Mouse (Mus musculus): ENCODE measurements around the gene Uvrag. TPM values are rescaled to one million over a fixed set of nuclear protein-coding genes. Genes with fewer than 3 reads are reported as not detected.

The Uvrag gene
- polyA plus RNA-seq, 1 experiment from 2014 or later = 14.5 TPM

DNA sequence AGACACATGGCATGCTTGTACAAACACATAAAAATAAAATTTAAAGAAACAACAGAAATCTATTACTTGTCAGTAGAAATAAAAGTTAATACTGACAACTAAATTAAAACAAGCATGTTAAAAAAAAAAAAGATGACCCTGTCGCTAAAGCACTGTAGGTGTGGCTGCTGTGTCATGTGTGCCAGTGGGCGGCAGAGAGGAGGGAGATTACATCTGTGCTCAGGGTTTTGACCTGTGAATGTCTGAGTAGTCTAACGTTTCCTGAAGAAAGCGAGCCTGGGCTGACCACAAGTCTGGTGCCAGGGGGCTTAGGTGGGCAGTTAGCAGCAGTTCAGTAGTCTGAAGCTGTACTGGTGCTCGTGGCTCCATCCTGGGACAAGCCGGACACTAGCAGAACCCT, 205.2 kb downstream of the Uvrag start:
- Histone ChIP-seq H3K36me3 (ENCODE audit: control insufficient read depth, insufficient read depth, low read length) (no peaks in the 10 kb centered on the region), H3K4me3 (ENCODE audit: low read depth, low read length) (no peak overlapping the region), H3K9ac (ENCODE audit: low read depth, low read length) (no peak overlapping the region), H3K27me3 (replicated peaks; ENCODE audit: control insufficient read depth, insufficient read depth, low read length) (no peaks in the 10 kb centered on the region), H3K9me3 (ENCODE audit: control insufficient read depth, low read length) (no peaks in the 10 kb centered on the region), H3K27ac (ENCODE audit: low read depth, low read length) (no peak overlapping the region), H3K4me2 (no peak overlapping the region), H3K4me1 (replicated peaks; ENCODE audit: control insufficient read depth, insufficient read depth, low read length) (peaks cover 5% of the 10 kb centered on the region; the same call in 1 of the 2 replicates)
- DNase-seq (ENCODE audit: low spot score) (no peak), ATAC-seq (replicated peaks; ENCODE audit: low FRiP score) (no peak)
- WGBS = 72% methylated on average over 6 of the region's 6 CpGs

DNA sequence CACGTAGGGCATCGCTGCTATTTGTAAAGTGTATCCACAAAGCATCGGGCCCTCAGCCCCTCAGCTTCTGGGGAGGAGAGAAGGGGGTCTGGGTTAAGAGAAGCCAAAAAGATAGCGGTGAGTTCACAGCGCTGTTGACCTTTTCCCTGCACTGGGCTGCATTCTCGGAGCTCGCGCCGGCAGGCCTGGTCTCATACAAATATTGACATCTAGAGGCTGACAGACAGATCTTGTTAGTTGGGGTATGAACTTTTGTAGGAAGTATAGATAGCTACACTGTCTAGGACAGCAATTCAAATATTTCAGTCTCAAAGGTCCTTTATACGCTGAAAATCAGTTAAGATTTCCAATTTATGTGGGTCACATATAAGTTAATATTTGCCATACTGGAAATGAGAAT, 205.7 kb downstream of the Uvrag start:
- Histone ChIP-seq H3K4me3 (ENCODE audit: low read depth, low read length) (no peak overlapping the region), H3K4me2 (no peak overlapping the region), H3K9ac (ENCODE audit: low read depth, low read length) (no peak overlapping the region), H3K27me3 (replicated peaks; ENCODE audit: control insufficient read depth, insufficient read depth, low read length) (no peaks in the 10 kb centered on the region), H3K4me1 (replicated peaks; ENCODE audit: control insufficient read depth, insufficient read depth, low read length) (peaks cover 5% of the 10 kb centered on the region; the same call in 1 of the 2 replicates), H3K9me3 (ENCODE audit: control insufficient read depth, low read length) (no peaks in the 10 kb centered on the region), H3K36me3 (ENCODE audit: control insufficient read depth, insufficient read depth, low read length) (no peaks in the 10 kb centered on the region), H3K27ac (ENCODE audit: low read depth, low read length) (no peak overlapping the region)
- DNase-seq (ENCODE audit: low spot score) (no peak), ATAC-seq (replicated peaks; ENCODE audit: low FRiP score) (no peak)
- 74% methylated on average over 10 of the region's 10 CpGs for WGBS

DNA sequence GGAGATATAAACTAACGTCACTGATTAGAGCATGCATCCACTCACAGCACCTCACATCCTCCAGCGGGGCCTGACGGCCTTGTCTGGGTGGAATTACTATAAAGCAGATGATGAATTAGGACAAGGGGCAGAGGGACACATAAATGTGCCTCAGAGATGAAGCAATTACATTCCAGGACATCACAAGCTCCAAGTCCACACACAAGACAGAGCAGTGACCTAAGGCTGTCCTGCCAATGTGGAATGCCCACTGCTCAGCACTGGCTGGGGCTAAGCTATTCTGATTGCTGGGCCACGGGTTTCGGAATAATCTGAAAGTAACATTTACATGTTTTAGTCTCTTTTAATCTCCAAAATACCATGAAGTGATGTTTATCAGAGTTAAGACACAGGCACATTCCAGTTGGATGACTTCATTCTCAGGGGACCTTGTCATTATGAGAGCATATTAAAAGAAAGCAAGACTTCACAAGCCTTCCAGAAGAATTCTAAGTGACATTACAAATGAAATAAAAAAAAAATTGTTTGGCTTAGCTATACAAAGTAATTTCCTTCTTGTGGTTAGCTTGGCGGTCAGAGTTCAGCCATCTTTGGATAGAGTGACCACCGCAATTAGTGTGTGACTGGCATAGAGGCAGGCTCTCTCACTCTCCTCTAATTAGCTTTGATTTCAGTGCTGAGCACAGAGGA, 212.5 kb downstream of the Uvrag start:
- 71% methylated on average over 7 of the region's 7 CpGs for WGBS
- Histone ChIP-seq H3K9ac (ENCODE audit: low read depth, low read length) (no peak overlapping the region), H3K4me1 (replicated peaks; ENCODE audit: control insufficient read depth, insufficient read depth, low read length) (no peaks in the 10 kb centered on the region; the same call in 1 of the 2 replicates)

DNA sequence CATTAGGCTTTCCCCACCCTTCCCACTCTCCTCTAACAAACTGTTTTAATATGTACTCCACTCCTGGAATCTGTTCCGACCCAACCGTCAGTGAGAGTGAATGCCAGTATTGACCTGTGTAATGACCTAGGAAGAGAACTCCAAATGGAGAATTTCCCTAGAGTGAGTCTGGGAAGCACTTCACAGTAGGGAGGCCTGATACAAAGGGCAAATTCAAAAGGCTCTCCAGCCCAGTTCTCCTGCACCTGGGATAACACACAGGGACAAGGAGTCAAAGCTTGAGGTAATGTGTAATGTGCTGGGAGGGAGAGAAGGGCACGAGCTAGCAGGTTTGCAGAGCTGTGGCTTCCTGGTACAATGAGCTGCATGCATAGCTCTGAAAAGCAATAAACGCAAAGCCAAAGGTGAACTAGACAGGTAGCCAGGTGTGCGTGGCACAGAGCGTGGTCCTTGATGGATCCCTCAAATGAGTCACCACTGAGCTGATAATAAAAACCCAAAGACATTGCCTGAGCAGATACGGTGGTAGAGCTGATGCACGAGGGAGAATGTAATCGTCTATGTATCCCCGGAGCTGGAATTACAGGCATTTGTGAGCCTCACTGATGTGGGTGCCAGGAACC, 213.9 kb downstream of the Uvrag start:
- Histone ChIP-seq H3K36me3 (ENCODE audit: control insufficient read depth, insufficient read depth, low read length) (no peaks in the 10 kb centered on the region), H3K4me3 (ENCODE audit: low read depth, low read length) (no peak overlapping the region), H3K4me1 (replicated peaks; ENCODE audit: control insufficient read depth, insufficient read depth, low read length) (no peaks in the 10 kb centered on the region; the same call in 1 of the 2 replicates), H3K9ac (ENCODE audit: low read depth, low read length) (no peak overlapping the region), H3K27me3 (replicated peaks; ENCODE audit: control insufficient read depth, insufficient read depth, low read length) (no peaks in the 10 kb centered on the region), H3K27ac (ENCODE audit: low read depth, low read length) (no peak overlapping the region), H3K9me3 (ENCODE audit: control insufficient read depth, low read length) (no peaks in the 10 kb centered on the region), H3K4me2 (no peak overlapping the region)
- no peak for ATAC-seq (replicated peaks; ENCODE audit: low FRiP score)
- WGBS = 91% methylated on average over 10 of the region's 10 CpGs
- no peak for DNase-seq (ENCODE audit: low spot score)

More for the DNA sequence above, 212.5 kb downstream of the Uvrag start:
- ATAC-seq (replicated peaks; ENCODE audit: low FRiP score) (no peak), DNase-seq (ENCODE audit: low spot score) (no peak)
- no peaks in the 10 kb centered on the region for H3K9me3 ChIP-seq (ENCODE audit: control insufficient read depth, low read length)
- H3K27me3 ChIP-seq (replicated peaks; ENCODE audit: control insufficient read depth, insufficient read depth, low read length) = no peaks in the 10 kb centered on the region
- H3K36me3 ChIP-seq (ENCODE audit: control insufficient read depth, insufficient read depth, low read length) = no peaks in the 10 kb centered on the region
- H3K4me3 ChIP-seq (ENCODE audit: low read depth, low read length) = no peak overlapping the region
- no peak overlapping the region for H3K27ac ChIP-seq (ENCODE audit: low read depth, low read length)
- H3K4me2 ChIP-seq = no peak overlapping the region

DNA sequence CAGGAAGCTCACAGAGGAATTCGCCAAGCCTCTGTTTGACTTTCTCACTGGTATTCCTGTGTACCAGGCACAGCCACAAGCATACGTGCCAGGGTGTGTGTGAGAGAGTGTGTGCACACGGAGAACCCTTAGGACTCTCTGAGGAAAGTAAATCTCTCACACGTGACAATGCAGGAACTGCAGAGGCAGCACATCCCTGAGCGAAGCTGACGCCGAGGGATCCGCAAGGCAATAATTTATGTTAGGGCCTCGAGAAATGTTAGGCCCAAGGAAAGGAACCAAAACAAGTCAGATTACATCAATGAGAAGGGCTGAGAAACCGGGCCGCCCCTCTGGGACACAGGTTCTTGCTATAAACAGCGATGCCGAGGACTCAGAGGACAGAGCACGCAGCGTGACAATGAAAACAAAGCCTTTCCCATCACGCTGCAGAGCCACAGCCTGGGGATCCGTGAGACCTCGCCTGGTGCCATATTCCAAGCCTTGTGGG, 216.5 kb downstream of the Uvrag start:
- no peak for ATAC-seq (replicated peaks; ENCODE audit: low FRiP score)
- Histone ChIP-seq H3K27ac (ENCODE audit: low read depth, low read length) (no peak overlapping the region), H3K4me1 (replicated peaks; ENCODE audit: control insufficient read depth, insufficient read depth, low read length) (no peaks in the 10 kb centered on the region; the same call in 1 of the 2 replicates), H3K36me3 (ENCODE audit: control insufficient read depth, insufficient read depth, low read length) (no peaks in the 10 kb centered on the region), H3K27me3 (replicated peaks; ENCODE audit: control insufficient read depth, insufficient read depth, low read length) (no peaks in the 10 kb centered on the region), H3K9ac (ENCODE audit: low read depth, low read length) (no peak overlapping the region), H3K9me3 (ENCODE audit: control insufficient read depth, low read length) (no peaks in the 10 kb centered on the region), H3K4me2 (no peak overlapping the region), H3K4me3 (ENCODE audit: low read depth, low read length) (no peak overlapping the region)
- 72% methylated on average over 18 of the region's 18 CpGs for WGBS
- DNase-seq (ENCODE audit: low spot score) = no peak

DNA sequence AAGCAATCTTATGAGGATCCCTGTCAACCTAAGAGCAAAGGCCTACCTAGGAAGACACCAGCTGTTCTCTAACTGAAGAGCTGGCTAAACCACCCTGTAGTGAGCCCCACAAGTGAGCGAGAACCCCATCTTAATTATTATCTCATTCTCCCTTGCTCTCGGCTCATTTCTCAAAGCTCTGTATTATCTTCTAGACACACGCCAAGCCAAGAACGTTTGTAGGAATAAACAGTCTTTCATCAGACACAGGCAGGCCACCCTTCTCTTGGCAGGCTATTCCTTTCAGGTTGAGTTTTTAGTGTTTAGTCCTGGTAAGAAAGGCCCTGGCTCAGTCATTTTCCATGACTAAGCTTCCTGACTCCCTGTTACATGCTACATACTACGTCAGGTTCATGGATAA, 218.0 kb downstream of the Uvrag start:
- DNase-seq (ENCODE audit: low spot score) = no peak
- Histone ChIP-seq H3K9ac (ENCODE audit: low read depth, low read length) (no peak overlapping the region), H3K9me3 (ENCODE audit: control insufficient read depth, low read length) (no peaks in the 10 kb centered on the region), H3K4me2 (no peak overlapping the region), H3K27me3 (replicated peaks; ENCODE audit: control insufficient read depth, insufficient read depth, low read length) (no peaks in the 10 kb centered on the region), H3K27ac (ENCODE audit: low read depth, low read length) (no peak overlapping the region), H3K4me3 (ENCODE audit: low read depth, low read length) (no peak overlapping the region), H3K4me1 (replicated peaks; ENCODE audit: control insufficient read depth, insufficient read depth, low read length) (no peaks in the 10 kb centered on the region; the same call in 1 of the 2 replicates), H3K36me3 (ENCODE audit: control insufficient read depth, insufficient read depth, low read length) (no peaks in the 10 kb centered on the region)
- ATAC-seq (replicated peaks; ENCODE audit: low FRiP score) = no peak
- WGBS = 65% methylated on average over 5 of the region's 5 CpGs

DNA sequence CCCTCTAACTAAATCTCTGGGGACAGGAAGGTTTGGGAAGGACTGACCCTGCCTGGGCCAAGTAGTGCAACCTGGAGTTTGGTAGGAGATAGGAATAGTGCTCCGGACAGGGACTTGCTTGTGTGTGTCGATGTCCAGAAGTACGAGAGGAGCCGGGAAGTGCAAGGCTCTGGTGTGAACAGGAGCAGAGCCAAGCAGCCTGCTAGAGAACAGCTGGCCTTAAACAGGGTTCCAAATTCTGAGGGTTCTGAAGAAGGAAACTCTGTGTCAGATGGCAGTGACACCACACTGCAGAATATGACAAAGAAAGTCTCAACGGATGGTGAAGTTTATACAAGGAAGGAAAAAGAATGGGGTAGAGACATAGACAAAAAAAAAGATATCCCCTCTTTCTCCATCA, 223.5 kb downstream of the Uvrag start:
- Histone ChIP-seq H3K9me3 (ENCODE audit: control insufficient read depth, low read length) (no peaks in the 10 kb centered on the region), H3K4me3 (ENCODE audit: low read depth, low read length) (no peak overlapping the region), H3K4me1 (replicated peaks; ENCODE audit: control insufficient read depth, insufficient read depth, low read length) (peaks cover 3% of the 10 kb centered on the region; the same call in 1 of the 2 replicates), H3K9ac (ENCODE audit: low read depth, low read length) (no peak overlapping the region), H3K27ac (ENCODE audit: low read depth, low read length) (no peak overlapping the region), H3K4me2 (no peak overlapping the region), H3K27me3 (replicated peaks; ENCODE audit: control insufficient read depth, insufficient read depth, low read length) (no peaks in the 10 kb centered on the region), H3K36me3 (ENCODE audit: control insufficient read depth, insufficient read depth, low read length) (no peaks in the 10 kb centered on the region)
- WGBS = 88% methylated on average over 5 of the region's 5 CpGs
- DNase-seq (ENCODE audit: low spot score) = no peak
- no peak for ATAC-seq (replicated peaks; ENCODE audit: low FRiP score)

DNA sequence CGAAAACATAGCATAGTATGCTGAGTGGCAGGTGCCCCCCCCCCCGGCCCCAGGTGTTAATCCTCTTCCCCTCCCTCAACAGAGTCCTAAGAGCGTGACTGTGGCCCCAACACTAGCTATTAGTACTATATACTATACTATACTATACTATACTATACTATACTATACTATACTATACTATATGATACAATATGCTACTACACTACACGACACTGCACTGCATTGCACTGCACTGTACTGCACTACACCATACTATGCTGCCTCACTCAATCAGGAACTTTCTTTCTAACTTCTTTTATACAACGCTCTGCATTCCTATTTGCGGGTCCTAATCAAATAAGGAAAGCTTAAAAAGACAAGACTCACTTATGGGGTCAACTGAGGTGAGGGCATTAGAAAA, 224.4 kb downstream of the Uvrag start:
- WGBS = 86% methylated on average over 6 of the region's 6 CpGs
- no peak for DNase-seq (ENCODE audit: low spot score)
- peaks cover 3% of the 10 kb centered on the region; the same call in 1 of the 2 replicates for H3K4me1 ChIP-seq (replicated peaks; ENCODE audit: control insufficient read depth, insufficient read depth, low read length)
- no peak overlapping the region for H3K4me3 ChIP-seq (ENCODE audit: low read depth, low read length)
- ATAC-seq (replicated peaks; ENCODE audit: low FRiP score) = no peak
- no peak overlapping the region for H3K27ac ChIP-seq (ENCODE audit: low read depth, low read length)
- no peaks in the 10 kb centered on the region for H3K27me3 ChIP-seq (replicated peaks; ENCODE audit: control insufficient read depth, insufficient read depth, low read length)
- no peak overlapping the region for H3K4me2 ChIP-seq
- H3K36me3 ChIP-seq (ENCODE audit: control insufficient read depth, insufficient read depth, low read length) = no peaks in the 10 kb centered on the region
- no peak overlapping the region for H3K9ac ChIP-seq (ENCODE audit: low read depth, low read length)
- no peaks in the 10 kb centered on the region for H3K9me3 ChIP-seq (ENCODE audit: control insufficient read depth, low read length)

DNA sequence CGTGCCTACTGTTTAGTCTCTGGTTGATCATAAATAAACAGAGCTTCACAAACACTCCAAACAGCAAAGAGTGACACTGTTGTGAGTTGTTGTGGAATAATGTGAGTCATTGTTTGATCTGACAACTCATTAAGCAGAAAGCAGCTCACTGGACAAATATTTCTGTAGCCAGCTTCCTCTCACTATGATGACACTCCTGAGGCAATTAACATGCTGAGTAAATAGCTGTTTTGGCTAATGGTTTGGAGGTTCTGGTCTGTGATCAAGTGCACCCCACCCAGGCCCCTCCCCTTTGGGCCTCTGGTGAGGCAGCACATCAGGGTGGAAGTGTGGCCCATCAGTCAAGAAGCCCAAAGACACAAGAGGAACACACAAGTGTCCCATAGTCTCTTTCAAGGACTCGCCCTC, 228.0 kb downstream of the Uvrag start:
- Histone ChIP-seq H3K36me3 (ENCODE audit: control insufficient read depth, insufficient read depth, low read length) (no peaks in the 10 kb centered on the region), H3K9ac (ENCODE audit: low read depth, low read length) (no peak overlapping the region), H3K9me3 (ENCODE audit: control insufficient read depth, low read length) (no peaks in the 10 kb centered on the region), H3K27me3 (replicated peaks; ENCODE audit: control insufficient read depth, insufficient read depth, low read length) (no peaks in the 10 kb centered on the region), H3K4me2 (no peak overlapping the region), H3K27ac (ENCODE audit: low read depth, low read length) (no peak overlapping the region), H3K4me1 (replicated peaks; ENCODE audit: control insufficient read depth, insufficient read depth, low read length) (peaks cover 3% of the 10 kb centered on the region; the same call in 1 of the 2 replicates), H3K4me3 (ENCODE audit: low read depth, low read length) (no peak overlapping the region)
- ATAC-seq (replicated peaks; ENCODE audit: low FRiP score) = no peak
- 59% methylated on average over 2 of the region's 2 CpGs for WGBS
- DNase-seq (ENCODE audit: low spot score) = no peak
